Mouse (Mus musculus): Measurements from ENCODE around the gene Abcf2.

DNA sequence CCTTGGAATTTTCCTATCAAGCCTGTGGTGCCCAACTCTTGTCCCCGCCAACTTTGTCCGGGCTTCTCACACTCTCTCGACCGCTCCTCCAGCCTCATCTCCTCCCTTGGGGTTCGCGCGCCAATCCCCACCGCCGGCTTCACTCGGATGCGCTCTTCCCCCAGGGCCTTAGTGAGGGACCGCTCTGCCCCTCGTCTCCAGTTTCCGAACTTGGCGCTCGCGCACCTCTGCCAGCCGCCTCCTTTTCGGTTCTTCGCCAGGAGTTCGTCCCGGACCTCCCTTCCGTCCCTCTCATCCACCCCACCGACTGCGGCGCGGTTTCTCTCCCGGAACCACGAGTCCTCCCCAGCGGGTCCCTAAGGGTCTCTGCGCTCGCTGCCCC, 475 bp downstream of the Abcf2 start:
- TF ChIP-seq CTCF (conservative IDR thresholded peaks at IDR 0.05; ENCODE audit: insufficient read depth, insufficient read length, low read depth, low read length) (no peak), POLR2A (IDR thresholded peaks at IDR 0.05; ENCODE audit: low read depth, low read length) (no peak)

Data from kidney, adult 2 months (tissue).